Mouse (Mus musculus) forebrain, postnatal 0 days (tissue): Measurements from ENCODE around the gene Klk12. TPM values are rescaled to one million over a fixed set of nuclear protein-coding genes. Genes with fewer than 3 reads are reported as not detected.

Experiments used
- ATAC-seq: fragments of 200-750 bp; cut with Nextera tagmentation; 2 replicates; pipeline ENCODE4 v1.8.0; 2017; ENCODE audit warnings: mild to moderate bottlenecking, moderate library complexity
- DNase-seq: peaks from one replicate; pipeline ENCODE4 v3.0.0-alpha.2; 2015
- H3K27ac ChIP-seq: fragments of 300-500 bp; sonication (generic); 2 replicates; pipeline ENCODE4 v1.5.1; 2014; ENCODE audit warnings: low read depth, mild to moderate bottlenecking, antibody characterized with exemption, low read length, moderate library complexity, mixed read lengths
- H3K27me3 ChIP-seq: fragments of 300-500 bp; sonication (generic); 2 replicates; pipeline ENCODE4 v1.6.1; 2014; ENCODE audit warnings: mild to moderate bottlenecking, low read length, mixed read lengths; ENCODE audit not compliant: insufficient read depth
- H3K36me3 ChIP-seq: fragments of 300-500 bp; sonication (generic); 2 replicates; pipeline ENCODE4 v1.6.1; 2014; ENCODE audit warnings: mild to moderate bottlenecking, moderate library complexity; ENCODE audit not compliant: insufficient read depth
- H3K4me1 ChIP-seq: fragments of 300-500 bp; sonication (generic); 2 replicates; pipeline ENCODE4 v1.6.1; 2014; ENCODE audit warnings: antibody characterized with exemption; ENCODE audit not compliant: insufficient read depth
- H3K4me2 ChIP-seq: fragments of 300-500 bp; sonication (generic); 2 replicates; pipeline ENCODE4 v1.6.1; 2014; ENCODE audit warnings: low read depth, mild to moderate bottlenecking, moderate library complexity
- H3K4me3 ChIP-seq: fragments of 300-500 bp; sonication (generic); 2 replicates; pipeline ENCODE4 v1.5.1; 2014; ENCODE audit warnings: low read depth, low read length, mixed read lengths
- H3K9ac ChIP-seq: fragments of 300-500 bp; sonication (generic); 2 replicates; pipeline ENCODE4 v1.6.1; 2014; ENCODE audit warnings: mild to moderate bottlenecking
- H3K9me3 ChIP-seq: fragments of 300-500 bp; sonication (generic); 2 replicates; pipeline ENCODE4 v1.6.1; 2016; ENCODE audit warnings: low read length
- CTCF ChIP-seq: sonication (generic); IDR thresholded peaks from 2 replicates; pipeline ENCODE4 v1.5.1; 2016; ENCODE audit warnings: antibody characterized with exemption, control low read depth, low read depth
- WGBS: fragments of 180-500 bp; shearing (Covaris S2); extraction: QIAGEN DNeasy Blood & Tissue Kit; methylation state at CpG from one replicate; pipeline ENCODE4 v1.1.7; 2014; 5-methylcytosine and 5-hydroxymethylcytosine counted together
- polyA plus RNA-seq: library from polyadenylated mRNA; unstranded; fragments of >200 nt; fragmentation: Nextera tagmentation; extraction: Ambion mirVana; gene quantifications from 2 replicates; pipeline ENCODE4 v1.2.1, GENCODE M21; 2015
- total RNA-seq: library from RNA; depleted of rRNA; stranded (reverse); fragments of >200 nt; gene quantifications from 2 replicates; pipeline ENCODE4 v1.2.3, GENCODE M21; 2014

The Klk12 gene
- total and polyA plus RNA-seq, 2 experiments from 2014 or later: not detected

GRCm38 (mm10) chr7:43780746-43781145 is 12.0 kb downstream of the Klk12 start, which contains the start of gene Klk10:
Klk10 (plus strand) TSS chr7:43781035.
- DNase-seq (no peak), ATAC-seq (no peak)
- Histone ChIP-seq H3K4me1 (no peaks in the 10 kb centered on the region), H3K4me2 (no peak within 1 kb of the TSS), H3K9me3 (no peaks in the 10 kb centered on the region), H3K9ac (no peak within 1 kb of the TSS), H3K36me3 (no peaks in the 10 kb centered on the region), H3K27me3 (no peaks in the 10 kb centered on the region), H3K4me3 (no peak within 1 kb of the TSS), H3K27ac (no peak within 1 kb of the TSS)
- WGBS: 56% methylated on average over 5 of the region's 5 CpGs
- TF ChIP-seq CTCF: no peak

GRCm38 (mm10) chr7:43781541-43781940 is 12.8 kb downstream of the Klk12 start:
- H3K9me3 ChIP-seq: no peaks in the 10 kb centered on the region
- no peaks in the 10 kb centered on the region for H3K36me3 ChIP-seq
- H3K4me3 ChIP-seq: no peak overlapping the region
- H3K27me3 ChIP-seq: no peaks in the 10 kb centered on the region
- no peak overlapping the region for H3K27ac ChIP-seq
- no peaks in the 10 kb centered on the region for H3K4me1 ChIP-seq
- no peak overlapping the region for H3K4me2 ChIP-seq
- ATAC-seq: no peak
- no peak for DNase-seq
- 92% methylated on average over 10 of the region's 11 CpGs for WGBS
- no peak for TF ChIP-seq CTCF
- no peak overlapping the region for H3K9ac ChIP-seq

- H3K27me3 ChIP-seq: no peaks in the 10 kb centered on the region
- peak; percentile 77 for ATAC-seq
- H3K4me2 ChIP-seq: peak overlapping the region; percentile 52
- no peak overlapping the region for H3K27ac ChIP-seq
- no peak overlapping the region for H3K9ac ChIP-seq
- H3K9me3 ChIP-seq: no peaks in the 10 kb centered on the region
- DNase-seq: peak; percentile 76
- H3K4me1 ChIP-seq: no peaks in the 10 kb centered on the region
- H3K4me3 ChIP-seq: peak overlapping the region; percentile 26
- no peaks in the 10 kb centered on the region for H3K36me3 ChIP-seq
- peak; percentile 79 for TF ChIP-seq CTCF
- 8% methylated on average over 36 of the region's 36 CpGs for WGBS
Observed at GRCm38 (mm10) chr7:43782275-43783265, 13.9 kb downstream of the Klk12 start.

GRCm38 (mm10) chr7:43785286-43785685 is 16.6 kb downstream of the Klk12 start:
- H3K36me3 ChIP-seq: no peaks in the 10 kb centered on the region
- DNase-seq (no peak), ATAC-seq (no peak)
- H3K9ac ChIP-seq: no peak overlapping the region
- H3K4me1 ChIP-seq: no peaks in the 10 kb centered on the region
- no peak overlapping the region for H3K27ac ChIP-seq
- H3K4me2 ChIP-seq: no peak overlapping the region
- H3K9me3 ChIP-seq: no peaks in the 10 kb centered on the region
- no peaks in the 10 kb centered on the region for H3K27me3 ChIP-seq
- H3K4me3 ChIP-seq: no peak overlapping the region
- peak; percentile 30; the same call in 1 of the 2 replicates for TF ChIP-seq CTCF
- 90% methylated on average over 1 of the region's 1 CpGs for WGBS

- H3K4me3 ChIP-seq: no peak overlapping the region
- H3K36me3 ChIP-seq: no peaks in the 10 kb centered on the region
- no peak overlapping the region for H3K27ac ChIP-seq
- no peaks in the 10 kb centered on the region for H3K9me3 ChIP-seq
- no peaks in the 10 kb centered on the region for H3K4me1 ChIP-seq
- H3K4me2 ChIP-seq: no peak overlapping the region
- ATAC-seq (no peak), DNase-seq (no peak)
- H3K9ac ChIP-seq: no peak overlapping the region
- no peak for TF ChIP-seq CTCF
- 68% methylated on average over 3 of the region's 3 CpGs for WGBS
- H3K27me3 ChIP-seq: no peaks in the 10 kb centered on the region
Observed at GRCm38 (mm10) chr7:43788096-43788495, 19.4 kb downstream of the Klk12 start.

GRCm38 (mm10) chr7:43789295-43789694 is 20.6 kb downstream of the Klk12 start:
- WGBS: 79% methylated on average over 2 of the region's 2 CpGs
- no peaks in the 10 kb centered on the region for H3K9me3 ChIP-seq
- no peak for ATAC-seq
- no peak overlapping the region for H3K27ac ChIP-seq
- H3K4me1 ChIP-seq: no peaks in the 10 kb centered on the region
- TF ChIP-seq CTCF: no peak
- no peak for DNase-seq
- no peak overlapping the region for H3K4me2 ChIP-seq
- H3K4me3 ChIP-seq: no peak overlapping the region
- no peaks in the 10 kb centered on the region for H3K36me3 ChIP-seq
- no peaks in the 10 kb centered on the region for H3K27me3 ChIP-seq
- H3K9ac ChIP-seq: no peak overlapping the region

GRCm38 (mm10) chr7:43791591-43791990 is 22.9 kb downstream of the Klk12 start, which contains the start of gene Klk9:
Klk9 (plus strand) TSS chr7:43791891.
- H3K9me3 ChIP-seq: no peaks in the 10 kb centered on the region
- TF ChIP-seq CTCF: no peak

More at GRCm38 (mm10) chr7:43791591-43791990, 22.9 kb downstream of the Klk12 start, which contains the start of gene Klk9:
- ATAC-seq: no peak
- no peaks in the 10 kb centered on the region; the same call in 1 of the 2 replicates for H3K27me3 ChIP-seq
- no peak within 1 kb of the TSS for H3K4me3 ChIP-seq
- no peak for DNase-seq
- H3K9ac ChIP-seq: no peak within 1 kb of the TSS
- H3K36me3 ChIP-seq: no peaks in the 10 kb centered on the region
- H3K4me1 ChIP-seq: no peaks in the 10 kb centered on the region
- WGBS: 78% methylated on average over 7 of the region's 7 CpGs
- no peak within 1 kb of the TSS for H3K4me2 ChIP-seq
- no peak within 1 kb of the TSS for H3K27ac ChIP-seq
